Mouse (Mus musculus): ENCODE measurements at regions not wholly inside any gene's neighbourhood (a gene's known extent, or its start where the extent isn't known, plus 50 kb on each side); places are given as distances from the start of the nearest gene placed in this dataset.

DNA sequence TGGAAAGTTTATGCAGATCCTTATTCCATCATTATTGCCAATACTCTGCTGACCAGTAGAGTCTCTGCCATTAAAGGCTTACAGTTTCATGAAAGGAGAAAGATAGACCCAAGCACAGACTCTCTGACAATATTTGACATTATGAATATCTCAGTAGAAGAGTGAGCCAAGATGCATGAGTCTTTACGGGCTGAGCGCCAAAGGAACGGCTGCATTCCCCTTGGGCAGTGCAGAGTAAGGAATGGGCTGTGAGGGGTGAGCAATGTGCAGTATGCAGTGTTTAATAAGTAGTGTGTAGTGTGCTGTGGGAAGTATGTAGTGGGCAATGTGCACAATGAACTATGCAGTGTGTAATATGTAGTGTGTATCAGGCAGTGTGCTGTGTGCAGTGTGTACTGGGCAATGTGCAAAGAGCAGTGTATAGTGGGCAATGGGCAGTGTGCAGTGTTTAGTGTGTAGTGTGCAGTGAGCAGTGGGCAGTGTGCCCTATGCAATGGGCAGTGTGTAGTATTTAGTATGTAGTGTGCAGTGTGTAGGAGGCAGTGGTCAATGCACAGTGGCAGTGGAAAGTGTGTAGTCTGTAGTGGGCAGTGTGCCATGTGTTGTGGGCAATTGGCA lies 671.8 kb downstream of the 5730522E02Rik start:
- Histone ChIP-seq H3K4me1 (ENCODE audit: control insufficient read depth, insufficient read depth, low read length) (no peaks in the 10 kb centered on the region), H3K27ac (no peak overlapping the region), H3K79me2 (replicated peaks; ENCODE audit: control insufficient read depth, insufficient read depth, low read length) (no peaks in the 10 kb centered on the region), H3K4me3 (no peak overlapping the region), H3K27me3 (ENCODE audit: control insufficient read depth, insufficient read depth, low read length) (no peaks in the 10 kb centered on the region), H3K9ac (ENCODE audit: low read depth, low read length) (no peak overlapping the region), H3K36me3 (ENCODE audit: control insufficient read depth, insufficient read depth, low read length) (no peaks in the 10 kb centered on the region)
- TF ChIP-seq EP300 (IDR thresholded peaks at IDR 0.05; ENCODE audit: insufficient read depth, low read depth, low read length) (no peak), CTCF (IDR thresholded peaks at IDR 0.05) (no peak), POLR2A (IDR thresholded peaks at IDR 0.05; ENCODE audit: insufficient read depth, low read depth, low read length) (no peak)
- intact Hi-C loops (cut with DNase I): no loop called here
- DNase-seq: no peak
- 70% methylated on average over 3 of the region's 3 CpGs for WGBS

DNA sequence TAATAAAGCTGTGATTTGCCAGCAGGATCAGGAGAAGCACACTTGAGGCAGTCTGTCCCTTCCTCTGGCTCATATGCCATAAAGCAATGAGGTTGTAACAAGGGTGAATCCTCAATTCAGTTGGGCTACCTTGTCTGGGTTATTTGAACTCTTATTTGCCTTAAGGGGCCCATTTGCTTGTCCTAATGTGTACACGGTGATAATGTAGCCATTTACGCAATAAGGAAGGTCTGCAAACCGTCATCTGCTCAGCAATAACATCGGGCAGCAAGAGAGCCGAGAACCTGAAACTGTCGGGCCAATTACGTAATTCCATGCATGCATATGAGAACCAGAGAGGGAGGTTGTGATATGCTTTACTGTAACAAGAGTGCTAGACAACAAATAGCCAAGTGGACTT lies 674.5 kb downstream of the 5730522E02Rik start:
- intact Hi-C loops (cut with DNase I): no loop called here
- no peak for DNase-seq
- Histone ChIP-seq H3K4me1 (ENCODE audit: control insufficient read depth, insufficient read depth, low read length) (no peaks in the 10 kb centered on the region), H3K79me2 (replicated peaks; ENCODE audit: control insufficient read depth, insufficient read depth, low read length) (no peaks in the 10 kb centered on the region), H3K36me3 (ENCODE audit: control insufficient read depth, insufficient read depth, low read length) (no peaks in the 10 kb centered on the region), H3K27me3 (ENCODE audit: control insufficient read depth, insufficient read depth, low read length) (no peaks in the 10 kb centered on the region), H3K27ac (no peak overlapping the region), H3K4me3 (no peak overlapping the region), H3K9ac (ENCODE audit: low read depth, low read length) (no peak overlapping the region)
- TF ChIP-seq POLR2A (IDR thresholded peaks at IDR 0.05; ENCODE audit: insufficient read depth, low read depth, low read length) (no peak), EP300 (IDR thresholded peaks at IDR 0.05; ENCODE audit: insufficient read depth, low read depth, low read length) (no peak), CTCF (IDR thresholded peaks at IDR 0.05) (no peak)
- WGBS: 65% methylated on average over 7 of the region's 7 CpGs

DNA sequence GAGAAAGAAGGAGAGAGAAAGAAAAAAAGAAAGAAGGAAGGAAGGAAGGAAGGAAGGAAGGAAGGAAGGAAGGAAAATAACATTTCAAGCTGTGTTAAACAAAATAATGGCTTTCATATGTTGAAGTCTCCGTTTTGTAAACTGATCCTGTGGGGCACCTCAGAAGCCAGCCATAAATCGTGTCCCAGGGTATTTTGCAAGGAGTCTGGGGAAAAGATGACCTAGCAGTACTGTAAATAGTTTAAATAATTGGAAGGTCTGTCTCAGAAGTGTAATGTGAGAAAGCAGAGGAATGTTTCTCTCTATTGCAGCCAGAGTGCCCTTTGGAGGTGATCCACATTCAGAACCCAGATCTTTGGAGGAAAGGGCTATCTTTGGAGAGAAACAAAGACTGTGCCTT lies 677.5 kb downstream of the 5730522E02Rik start:
- intact Hi-C loops (cut with DNase I): no loop called here
- Histone ChIP-seq H3K4me3 (no peak overlapping the region), H3K27me3 (ENCODE audit: control insufficient read depth, insufficient read depth, low read length) (no peaks in the 10 kb centered on the region), H3K36me3 (ENCODE audit: control insufficient read depth, insufficient read depth, low read length) (no peaks in the 10 kb centered on the region), H3K79me2 (replicated peaks; ENCODE audit: control insufficient read depth, insufficient read depth, low read length) (no peaks in the 10 kb centered on the region), H3K9ac (ENCODE audit: low read depth, low read length) (no peak overlapping the region), H3K4me1 (ENCODE audit: control insufficient read depth, insufficient read depth, low read length) (no peaks in the 10 kb centered on the region), H3K27ac (no peak overlapping the region)
- TF ChIP-seq CTCF (IDR thresholded peaks at IDR 0.05) (no peak), POLR2A (IDR thresholded peaks at IDR 0.05; ENCODE audit: insufficient read depth, low read depth, low read length) (no peak), EP300 (IDR thresholded peaks at IDR 0.05; ENCODE audit: insufficient read depth, low read depth, low read length) (no peak)
- WGBS: 27% methylated on average over 2 of the region's 2 CpGs
- DNase-seq: no peak

- no peaks in the 10 kb centered on the region for H3K79me2 ChIP-seq (replicated peaks; ENCODE audit: control insufficient read depth, insufficient read depth, low read length)
- TF ChIP-seq CTCF (IDR thresholded peaks at IDR 0.05): no peak
- TF ChIP-seq EP300 (IDR thresholded peaks at IDR 0.05; ENCODE audit: insufficient read depth, low read depth, low read length): no peak
- TF ChIP-seq POLR2A (IDR thresholded peaks at IDR 0.05; ENCODE audit: insufficient read depth, low read depth, low read length): no peak
- no peak overlapping the region for H3K4me3 ChIP-seq
- no peak overlapping the region for H3K9ac ChIP-seq (ENCODE audit: low read depth, low read length)
- 73% methylated on average over 9 of the region's 9 CpGs for WGBS
- intact Hi-C loops (cut with DNase I): no loop called here
- no peak overlapping the region for H3K27ac ChIP-seq
- no peaks in the 10 kb centered on the region for H3K27me3 ChIP-seq (ENCODE audit: control insufficient read depth, insufficient read depth, low read length)
- no peak for DNase-seq
- no peaks in the 10 kb centered on the region for H3K4me1 ChIP-seq (ENCODE audit: control insufficient read depth, insufficient read depth, low read length)
- H3K36me3 ChIP-seq (ENCODE audit: control insufficient read depth, insufficient read depth, low read length): no peaks in the 10 kb centered on the region
Observed at GRCm38 (mm10) chr11:25531668-25532398, 678.7 kb downstream of the 5730522E02Rik start.

GRCm38 (mm10) chr11:25528056-25528455 lies 682.5 kb downstream of the 5730522E02Rik start:
- no peak for DNase-seq
- H3K79me2 ChIP-seq (replicated peaks; ENCODE audit: control insufficient read depth, insufficient read depth, low read length): no peaks in the 10 kb centered on the region
- TF ChIP-seq EP300 (IDR thresholded peaks at IDR 0.05; ENCODE audit: insufficient read depth, low read depth, low read length) (no peak), POLR2A (IDR thresholded peaks at IDR 0.05; ENCODE audit: insufficient read depth, low read depth, low read length) (no peak), CTCF (IDR thresholded peaks at IDR 0.05) (no peak)
- H3K9ac ChIP-seq (ENCODE audit: low read depth, low read length): no peak overlapping the region
- intact Hi-C loops (cut with DNase I): no loop called here
- no peak overlapping the region for H3K4me3 ChIP-seq
- 68% methylated on average over 5 of the region's 5 CpGs for WGBS
- H3K27ac ChIP-seq: no peak overlapping the region
- no peaks in the 10 kb centered on the region for H3K4me1 ChIP-seq (ENCODE audit: control insufficient read depth, insufficient read depth, low read length)
- H3K36me3 ChIP-seq (ENCODE audit: control insufficient read depth, insufficient read depth, low read length): no peaks in the 10 kb centered on the region
- no peaks in the 10 kb centered on the region for H3K27me3 ChIP-seq (ENCODE audit: control insufficient read depth, insufficient read depth, low read length)

GRCm38 (mm10) chr11:25518903-25519302 lies 691.7 kb downstream of the 5730522E02Rik start:
- Histone ChIP-seq H3K79me2 (replicated peaks; ENCODE audit: control insufficient read depth, insufficient read depth, low read length) (no peaks in the 10 kb centered on the region), H3K9ac (ENCODE audit: low read depth, low read length) (no peak overlapping the region), H3K36me3 (ENCODE audit: control insufficient read depth, insufficient read depth, low read length) (no peaks in the 10 kb centered on the region), H3K4me1 (ENCODE audit: control insufficient read depth, insufficient read depth, low read length) (no peaks in the 10 kb centered on the region), H3K4me3 (no peak overlapping the region), H3K27ac (no peak overlapping the region), H3K27me3 (ENCODE audit: control insufficient read depth, insufficient read depth, low read length) (no peaks in the 10 kb centered on the region)
- intact Hi-C loops (cut with DNase I): no loop called here
- 43% methylated on average over 2 of the region's 2 CpGs for WGBS
- TF ChIP-seq POLR2A (IDR thresholded peaks at IDR 0.05; ENCODE audit: insufficient read depth, low read depth, low read length) (no peak), CTCF (IDR thresholded peaks at IDR 0.05) (no peak), EP300 (IDR thresholded peaks at IDR 0.05; ENCODE audit: insufficient read depth, low read depth, low read length) (no peak)
- DNase-seq: no peak
